Mouse (Mus musculus) inflammation-experienced regulatory T-cells, adult 6 months (primary cell): ENCODE measurements around the gene 4930412O13Rik. TPM values are rescaled to one million over a fixed set of nuclear protein-coding genes. Genes with fewer than 3 reads are reported as not detected.

Experiments used
- ATAC-seq: one replicate; pipeline ENCODE4 v1.8.0; 2017
- polyA plus RNA-seq, 3 experiments: library from polyadenylated mRNA; unstranded; fragments of 100-300 nt; shearing (Covaris generic); gene quantifications; one replicate each; pipeline ENCODE4 v1.2.1; 2017

Gene 4930412O13Rik
- polyA plus RNA-seq, 3 experiments from 2014 or later = not detected

DNA sequence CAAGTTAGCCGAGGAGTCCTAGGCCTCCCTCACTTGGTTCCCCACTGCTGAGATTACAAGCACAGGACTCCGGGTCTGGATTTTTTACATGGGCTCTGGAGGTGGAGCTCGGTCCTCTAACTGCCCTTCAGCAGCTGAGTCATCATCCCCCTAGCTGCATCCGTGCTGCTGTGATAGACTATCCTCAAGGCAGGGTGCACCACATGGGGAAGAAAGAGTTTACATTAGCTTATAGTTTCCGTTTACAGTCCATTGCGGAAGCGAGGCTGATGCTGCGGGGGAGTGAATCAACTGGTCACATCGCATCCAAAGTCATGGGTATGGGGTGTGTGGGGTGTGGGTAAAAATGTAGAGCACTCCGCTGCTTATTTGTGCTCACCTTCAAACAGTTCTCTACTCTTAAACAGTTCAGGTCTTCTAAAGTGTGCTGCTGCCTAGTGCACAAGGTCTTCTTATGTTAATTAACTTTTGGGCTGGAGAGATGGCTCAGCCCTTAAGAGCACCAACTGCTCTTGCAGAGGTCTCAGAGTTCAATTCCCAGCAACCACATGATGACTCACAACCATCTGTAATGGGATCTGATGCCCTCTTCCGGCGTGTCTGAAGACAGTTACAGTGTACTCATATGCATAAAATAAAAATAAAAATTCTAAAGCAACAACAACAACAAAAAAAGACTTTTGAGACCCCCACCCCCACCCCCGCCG is 23.0 kb downstream of the 4930412O13Rik start:
- ATAC-seq = no peak

DNA sequence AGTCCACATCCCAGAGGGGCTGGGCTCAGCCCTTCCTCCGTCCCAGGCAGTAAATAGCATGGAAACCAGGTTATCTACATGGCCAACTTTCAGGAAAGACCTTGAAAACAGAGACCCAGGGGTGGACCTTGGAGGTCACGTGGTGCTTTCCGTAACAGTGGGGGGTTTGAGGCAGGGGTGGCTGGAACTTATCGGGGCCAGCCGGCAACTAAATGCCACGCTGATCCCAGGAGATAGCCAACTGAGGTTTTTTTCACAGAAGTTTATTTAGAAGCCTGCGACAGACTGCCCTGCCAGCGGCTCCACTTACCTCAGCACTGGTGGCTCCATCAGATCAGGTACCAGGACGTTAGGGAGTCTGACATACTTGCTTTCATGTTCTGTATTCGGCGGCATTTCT is 24.9 kb downstream of the 4930412O13Rik start:
- no peak for ATAC-seq

DNA sequence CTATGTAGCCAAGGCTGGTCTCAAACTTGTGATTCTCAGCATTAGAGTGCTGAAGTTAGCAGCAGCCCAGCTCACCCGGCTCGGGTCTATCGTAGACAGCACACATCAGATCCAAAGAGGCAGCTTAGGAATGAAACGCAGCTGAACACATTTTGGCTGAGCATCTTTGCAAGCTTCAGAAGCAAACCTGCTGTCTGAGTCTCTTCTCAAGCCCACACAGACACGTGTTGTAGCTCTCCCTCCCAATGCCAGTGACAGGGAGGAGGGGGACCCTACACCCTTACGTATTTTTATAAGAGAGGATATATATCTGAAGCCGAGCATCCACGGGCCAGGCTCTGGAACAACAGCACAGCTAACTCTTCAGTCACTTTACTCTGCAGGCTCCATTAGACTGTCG is 36.5 kb downstream of the 4930412O13Rik start:
- no peak for ATAC-seq

DNA sequence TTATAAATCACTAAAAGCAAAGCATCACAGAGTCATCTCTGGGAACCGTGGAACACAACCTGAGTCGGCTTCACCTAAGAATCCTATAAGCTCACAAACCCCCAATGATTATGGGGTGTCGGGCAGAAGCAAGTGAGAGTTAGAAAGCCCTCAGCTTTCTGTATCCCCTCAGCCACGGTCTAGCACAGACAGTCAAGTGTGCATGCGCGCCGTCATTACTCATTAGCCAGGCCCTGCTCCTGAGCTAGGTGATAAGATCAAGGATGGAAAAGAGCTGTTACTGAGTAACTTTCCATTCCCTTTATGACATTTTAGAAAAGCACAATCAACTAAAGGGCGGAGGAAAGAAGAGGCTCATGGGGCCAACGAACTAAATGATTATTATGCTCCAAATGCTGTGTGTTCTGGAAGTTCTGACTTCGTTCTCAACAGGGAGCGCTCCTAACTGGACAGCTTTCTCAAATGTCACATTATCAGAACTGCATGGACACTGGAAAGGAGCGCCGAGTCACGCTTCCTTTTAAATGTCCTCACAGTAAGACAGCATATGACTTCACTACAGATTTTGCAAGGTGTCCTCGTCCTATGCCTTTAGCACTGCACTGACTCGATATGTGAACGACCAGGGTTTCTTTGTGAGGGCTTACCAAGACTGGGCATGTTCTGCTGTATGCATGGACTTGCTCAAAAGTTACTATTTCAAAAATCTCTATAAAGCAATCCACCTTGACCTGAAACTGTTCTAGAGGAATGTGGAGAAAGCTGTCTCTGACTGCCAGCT is 37.8 kb downstream of the 4930412O13Rik start:
- no peak for ATAC-seq

DNA sequence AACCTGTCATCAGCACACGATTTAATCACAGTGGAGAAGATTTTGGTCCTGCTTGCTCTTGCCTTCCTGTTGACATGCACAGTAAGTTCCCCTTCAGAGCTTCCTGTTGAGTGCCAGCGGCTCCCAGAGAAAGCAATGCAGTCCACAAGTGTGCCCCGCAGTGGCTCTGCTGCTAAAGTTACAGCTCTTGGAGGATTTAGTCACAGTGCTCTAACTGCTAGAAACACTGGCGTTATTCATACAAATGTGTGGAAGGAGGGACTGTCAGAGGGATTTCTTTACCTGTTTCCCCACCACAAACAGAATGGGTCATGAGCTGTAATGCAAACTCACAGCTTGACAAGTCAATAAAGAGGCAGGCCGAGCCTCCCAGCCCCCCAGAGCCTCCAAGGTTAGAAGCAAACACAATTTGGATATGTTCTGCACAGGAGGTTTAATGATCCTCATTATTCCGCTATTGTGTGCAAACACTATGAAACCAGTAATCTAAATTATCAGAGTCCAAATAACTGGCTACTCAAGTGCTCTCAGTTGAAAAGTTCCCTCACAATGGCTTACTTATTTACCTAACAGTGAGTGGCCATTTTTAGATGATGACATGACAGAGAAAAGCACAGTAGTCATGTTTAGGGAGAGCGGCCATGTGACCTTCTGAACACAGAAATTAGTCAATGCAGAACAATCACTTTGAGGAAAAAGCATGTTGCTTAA is 45.3 kb downstream of the 4930412O13Rik start:
- ATAC-seq = peak; percentile 60

DNA sequence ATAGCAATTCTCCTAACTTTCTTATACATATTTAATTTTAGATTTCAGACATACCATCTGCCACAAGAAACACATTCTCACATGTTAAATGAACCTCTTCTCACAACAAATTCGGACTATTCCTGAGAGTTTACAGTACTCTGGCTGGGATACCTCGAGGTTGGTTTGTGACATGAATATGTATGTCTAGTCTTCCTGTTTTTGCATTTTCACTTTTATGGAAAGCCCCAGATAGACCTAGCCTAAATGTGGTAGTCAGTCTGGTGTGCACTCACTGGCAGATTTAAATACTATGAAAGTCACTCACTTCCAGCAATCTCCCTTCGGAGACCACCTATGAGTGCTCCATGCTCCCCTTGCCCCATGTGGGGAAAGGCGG is 45.8 kb downstream of the 4930412O13Rik start:
- ATAC-seq = no peak

Other genes starting within 250 kb of the 4930412O13Rik start
- 1 to 10 TPM in 2 of 3 experiments, not detected in 1; 1.5 to 1.6 TPM for gene 9230102O04Rik, start 8.3 kb downstream of the 4930412O13Rik start, polyA plus RNA-seq
- gene Gata3, start 8.8 kb downstream of the 4930412O13Rik start, polyA plus RNA-seq = 100 to 1,000 TPM; 131 to 148 (median 135) TPM
- 10 to 100 TPM; 12.7 to 19.0 (median 17.6) TPM for gene Taf3, start 167.3 kb downstream of the 4930412O13Rik start, polyA plus RNA-seq
- 100 to 1,000 TPM; 577 to 685 (median 654) TPM for gene Atp5c1, start 199.3 kb downstream of the 4930412O13Rik start, polyA plus RNA-seq
- 10 to 100 TPM; 26.3 to 32.4 (median 31.1) TPM for gene Kin, start 199.3 kb downstream of the 4930412O13Rik start, polyA plus RNA-seq